Mouse (Mus musculus) limb, embryonic 14.5 days (tissue): ENCODE data around the gene Frat1. TPM values are rescaled to one million over a fixed set of nuclear protein-coding genes. Genes with fewer than 3 reads are reported as not detected.

Source experiments
- ATAC-seq: fragments of 200-750 bp; cut with Nextera tagmentation; 2 replicates; pipeline ENCODE4 v1.8.0; 2017; ENCODE audit warnings: low read depth, moderate number of reproducible peaks, moderate TSS enrichment; ENCODE audit not compliant: low FRiP score
- DNase-seq: peaks from one replicate; pipeline ENCODE4 v3.0.0-alpha.2; 2015; ENCODE audit warnings: low spot score
- H3K27ac ChIP-seq: fragments of 300-500 bp; sonication (generic); replicated peaks from 2 replicates; pipeline ENCODE4 v1.5.1; 2014; ENCODE audit warnings: low read depth, mild to moderate bottlenecking, low read length, moderate library complexity, mixed read lengths
- H3K27me3 ChIP-seq: fragments of 300-500 bp; sonication (generic); 2 replicates; pipeline ENCODE4 v1.6.1; 2014; ENCODE audit warnings: low read length, mixed read lengths; ENCODE audit not compliant: control insufficient read depth, insufficient read depth
- H3K36me3 ChIP-seq: fragments of 300-500 bp; sonication (generic); 2 replicates; pipeline ENCODE4 v1.6.1; 2014; ENCODE audit warnings: mild to moderate bottlenecking, low read length, moderate library complexity, mixed read lengths; ENCODE audit not compliant: control insufficient read depth, insufficient read depth
- H3K4me1 ChIP-seq: fragments of 300-500 bp; sonication (generic); 2 replicates; pipeline ENCODE4 v1.6.1; 2014; ENCODE audit warnings: antibody characterized with exemption, low read length, mixed read lengths; ENCODE audit not compliant: control insufficient read depth, insufficient read depth
- H3K4me2 ChIP-seq: fragments of 300-500 bp; sonication (generic); replicated peaks from 2 replicates; pipeline ENCODE4 v1.6.1; 2014; ENCODE audit warnings: low read depth, mild to moderate bottlenecking, low read length, moderate library complexity; ENCODE audit not compliant: severe bottlenecking
- H3K4me3 ChIP-seq: fragments of 300-500 bp; sonication (generic); replicated peaks from 2 replicates; pipeline ENCODE4 v1.5.1; 2014; ENCODE audit warnings: low read length
- H3K9ac ChIP-seq: fragments of 300-500 bp; sonication (generic); 2 replicates; pipeline ENCODE4 v1.6.1; 2014; ENCODE audit warnings: mild to moderate bottlenecking, low read depth, low read length, moderate library complexity; ENCODE audit not compliant: severe bottlenecking
- H3K9me3 ChIP-seq: fragments of 300-500 bp; sonication (generic); 2 replicates; pipeline ENCODE4 v1.6.1; 2016; ENCODE audit warnings: low read length; ENCODE audit not compliant: control insufficient read depth
- POLR2A ChIP-seq: fragments of 200-500 bp; IDR thresholded peaks from 2 replicates; pipeline ENCODE4 v1.8.0; 2012; ENCODE audit warnings: inconsistent platforms, mild to moderate bottlenecking, moderate library complexity, borderline replicate concordance; ENCODE audit not compliant: insufficient read depth, insufficient read length; ENCODE audit errors: extremely low read depth
- WGBS: fragments of 180-500 bp; shearing (Covaris S2); extraction: QIAGEN DNeasy Blood & Tissue Kit; methylation state at CpG from one replicate; pipeline ENCODE4 v1.1.7; 2014; 5-methylcytosine and 5-hydroxymethylcytosine counted together
- polyA plus RNA-seq, 2 experiments: library from polyadenylated mRNA; depleted of rRNA in 1 of 2; stranded (reverse) in 1 of 2; unstranded in 1 of 2; fragments of >200 nt; fragmentation: Nextera tagmentation in 1 of 2; extraction: Ambion mirVana in 1 of 2; gene quantifications; 2 replicates each; pipeline versions ENCODE4 v1.2.1 to v1.2.3; 2012 to 2014

Frat1 gene
- polyA plus RNA-seq, 2 experiments: 1.5 to 4.6 TPM

DNA sequence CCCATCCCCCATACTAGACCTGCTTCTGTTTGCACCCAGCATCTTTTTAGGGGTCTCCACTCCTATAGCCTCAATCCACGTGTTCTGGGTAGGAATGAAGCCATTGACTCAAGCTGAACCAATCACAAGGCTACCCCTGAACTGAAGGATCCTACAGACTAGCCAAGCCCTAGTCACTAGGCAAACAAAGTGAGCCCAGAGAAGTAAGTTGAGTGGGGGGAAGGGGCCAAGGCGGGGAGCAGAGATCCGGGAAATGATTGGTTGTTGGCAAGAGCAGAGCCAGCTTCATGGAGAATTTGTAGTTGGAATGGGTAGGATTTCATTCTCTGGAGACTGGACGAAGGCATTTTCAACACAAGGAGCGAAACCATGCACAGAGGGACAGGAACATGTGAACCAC lies 12.9 kb upstream of the Frat1 start:
- Histone ChIP-seq H3K9me3 (no peaks in the 10 kb centered on the region), H3K27me3 (no peaks in the 10 kb centered on the region), H3K4me2 (0 out of 2 replicates have a peak overlapping the region, but pooled peaks have one; percentile 9), H3K4me3 (no peak overlapping the region), H3K4me1 (peaks cover 6% of the 10 kb centered on the region; the same call in 1 of the 2 replicates), H3K9ac (no peak overlapping the region), H3K36me3 (no peaks in the 10 kb centered on the region), H3K27ac (peak overlapping the region; percentile 63; the same call in 1 of the 2 replicates)
- 39% methylated on average over 5 of the region's 5 CpGs for WGBS
- peak; percentile 41 for DNase-seq
- ATAC-seq: peak; percentile 75
- TF ChIP-seq POLR2A: no peak

DNA sequence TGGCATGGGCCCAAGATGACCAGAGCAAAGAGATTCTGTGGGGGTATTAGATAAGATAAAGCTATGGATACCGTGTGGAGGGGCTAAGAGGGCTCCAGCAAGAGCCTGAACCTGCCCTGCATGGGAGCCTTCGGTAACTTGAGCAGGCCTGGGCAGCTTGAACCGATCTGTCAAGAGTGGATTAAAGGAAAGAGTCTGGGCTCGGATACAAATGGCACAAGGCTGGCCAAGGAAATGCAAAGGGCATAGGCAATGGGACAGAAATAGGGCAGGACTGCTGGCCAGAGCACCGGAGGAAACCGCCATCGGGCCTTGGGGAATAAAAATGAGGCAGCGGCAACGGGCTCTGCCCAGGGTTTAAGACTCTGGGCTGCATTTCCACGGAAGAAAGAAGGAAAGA lies 12.4 kb upstream of the Frat1 start:
- Histone ChIP-seq H3K9ac (no peak overlapping the region), H3K4me1 (peaks cover 6% of the 10 kb centered on the region; the same call in 1 of the 2 replicates), H3K4me3 (no peak overlapping the region), H3K27ac (peak overlapping the region; percentile 63; the same call in 1 of the 2 replicates), H3K36me3 (no peaks in the 10 kb centered on the region), H3K4me2 (0 out of 2 replicates have a peak overlapping the region, but pooled peaks have one; percentile 9), H3K9me3 (no peaks in the 10 kb centered on the region), H3K27me3 (no peaks in the 10 kb centered on the region)
- ATAC-seq (peak; percentile 70; the same call in 1 of the 2 replicates), DNase-seq (no peak)
- WGBS: 40% methylated on average over 10 of the region's 10 CpGs
- TF ChIP-seq POLR2A: no peak

DNA sequence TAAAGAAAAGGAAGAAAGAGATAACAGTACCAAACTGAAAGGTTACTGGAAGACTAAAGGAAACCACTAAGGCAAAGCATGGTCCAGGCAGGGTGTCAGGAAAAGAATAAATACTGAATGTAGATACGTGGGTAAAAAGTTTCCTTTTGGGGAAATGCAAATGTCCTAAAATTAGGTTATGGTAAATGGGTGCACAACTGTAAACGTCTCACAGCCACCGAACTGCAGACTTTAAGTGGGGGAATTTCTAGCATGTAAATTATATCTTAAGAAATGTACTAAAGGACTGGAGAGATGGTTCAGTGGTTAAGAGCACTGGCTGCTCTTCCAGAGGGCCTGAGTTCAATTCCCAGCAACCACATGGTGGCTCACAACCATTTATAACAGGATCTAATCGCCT lies 11.0 kb upstream of the Frat1 start:
- Histone ChIP-seq H3K27me3 (no peaks in the 10 kb centered on the region), H3K4me3 (no peak overlapping the region), H3K36me3 (no peaks in the 10 kb centered on the region), H3K9me3 (no peaks in the 10 kb centered on the region), H3K27ac (no peak overlapping the region), H3K4me1 (peaks cover 6% of the 10 kb centered on the region; the same call in 1 of the 2 replicates), H3K4me2 (no peak overlapping the region), H3K9ac (no peak overlapping the region)
- ATAC-seq: no peak
- no peak for DNase-seq
- 87% methylated on average over 4 of the region's 4 CpGs for whole genome bisulfite sequencing
- no peak for TF ChIP-seq POLR2A

DNA sequence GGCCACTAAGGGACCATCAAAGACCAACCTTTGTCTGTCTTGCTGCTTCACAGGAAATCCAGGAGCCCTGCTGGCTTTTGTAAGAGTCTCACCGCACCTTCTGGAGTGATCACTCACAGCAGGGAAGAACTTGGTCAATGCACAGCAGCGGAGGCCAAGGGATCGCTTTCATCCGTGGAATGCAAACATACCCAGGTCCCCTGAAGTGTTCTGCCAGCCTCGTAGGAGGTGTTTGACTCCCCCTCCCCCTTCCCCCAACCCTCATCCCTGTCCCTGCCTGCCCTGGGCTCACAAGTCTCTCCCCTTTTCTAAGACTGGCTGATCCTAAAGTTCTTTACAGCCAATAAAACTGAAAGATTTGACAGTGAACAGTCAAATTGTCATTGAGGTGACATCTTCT lies 8.3 kb upstream of the Frat1 start:
- no peak for ATAC-seq
- WGBS: 5% methylated on average over 5 of the region's 5 CpGs

DNA sequence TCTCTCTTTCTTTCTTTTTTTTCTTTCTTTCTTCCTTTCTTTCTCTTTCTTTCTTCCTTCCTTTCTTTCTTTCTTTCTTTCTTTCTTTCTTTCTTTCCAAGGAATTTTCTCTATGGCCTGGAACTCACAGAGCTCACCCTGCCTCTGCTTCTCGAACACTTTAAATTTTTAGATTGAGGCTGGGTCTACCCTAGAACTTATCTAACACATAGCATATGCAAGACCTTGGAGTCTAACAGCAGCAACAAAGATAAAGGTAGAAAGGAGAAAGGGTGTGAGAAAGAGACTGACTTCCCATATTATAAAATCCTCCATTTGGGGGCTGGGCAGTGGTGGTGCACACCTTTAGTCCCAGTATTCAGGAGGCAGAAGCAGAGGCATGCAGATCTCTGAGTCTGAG lies 7.2 kb upstream of the Frat1 start:
- Histone ChIP-seq H3K9ac (no peak overlapping the region), H3K27ac (no peak overlapping the region), H3K4me2 (no peak overlapping the region), H3K9me3 (no peaks in the 10 kb centered on the region), H3K4me1 (no peaks in the 10 kb centered on the region), H3K4me3 (no peak overlapping the region), H3K36me3 (no peaks in the 10 kb centered on the region), H3K27me3 (no peaks in the 10 kb centered on the region)
- 77% methylated on average over 1 of the region's 1 CpGs for WGBS
- DNase-seq (no peak), ATAC-seq (no peak)
- no peak for TF ChIP-seq POLR2A

More for the DNA sequence above, 8.3 kb upstream of the Frat1 start:
- Histone ChIP-seq H3K27ac (no peak overlapping the region), H3K36me3 (no peaks in the 10 kb centered on the region), H3K4me2 (no peak overlapping the region), H3K9ac (no peak overlapping the region), H3K27me3 (no peaks in the 10 kb centered on the region), H3K4me1 (peaks cover 6% of the 10 kb centered on the region; the same call in 1 of the 2 replicates), H3K4me3 (no peak overlapping the region), H3K9me3 (no peaks in the 10 kb centered on the region)
- no peak for DNase-seq
- no peak for TF ChIP-seq POLR2A
